Mouse (Mus musculus) cortical plate, adult 2 months (tissue): Measurements from ENCODE around the gene Enah.

Experiments used
- CTCF ChIP-seq: fragments of 200-500 bp; IDR thresholded peaks from 2 replicates; pipeline ENCODE4 v1.5.1; 2011; ENCODE audit warnings: mild to moderate bottlenecking, control low read depth, low read length; ENCODE audit not compliant: insufficient read depth; ENCODE audit errors: extremely low read depth
- POLR2A ChIP-seq: fragments of 200-500 bp; IDR thresholded peaks from 2 replicates; pipeline ENCODE4 v1.6.1; 2011; ENCODE audit warnings: mild to moderate bottlenecking, low read length, control low read depth; ENCODE audit not compliant: insufficient read depth; ENCODE audit errors: extremely low read depth

DNA sequence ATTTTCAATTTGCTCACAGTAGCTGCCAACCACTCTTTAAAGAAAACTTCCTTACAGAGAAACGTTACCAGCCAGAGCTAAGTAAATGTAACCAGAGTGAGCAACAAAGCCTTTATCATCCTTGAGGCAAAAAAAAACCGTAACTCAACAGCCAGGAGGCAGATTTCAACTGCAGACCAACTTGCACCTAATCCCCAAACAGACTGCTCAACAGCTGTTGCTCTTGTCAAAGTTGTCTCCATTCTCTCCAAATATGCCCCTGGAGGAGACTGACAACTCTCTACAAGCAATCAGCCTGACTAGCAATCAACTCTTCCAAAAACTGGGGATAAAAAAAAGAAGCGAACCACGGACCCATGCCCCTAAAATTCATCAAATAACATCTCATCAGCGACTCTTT lies 26.2 kb downstream of the Enah start:
- no peak for TF ChIP-seq CTCF
- no peak for TF ChIP-seq POLR2A
